Mouse (Mus musculus) midbrain, embryonic 10.5 days (tissue): Measurements from ENCODE around the gene Ahnak. TPM values are rescaled to one million over a fixed set of nuclear protein-coding genes. Genes with fewer than 3 reads are reported as not detected.
A peak's percentile ranks its signal among the peaks of the same experiment; 100 is the strongest.

ENCODE experiments used
- DNase-seq: peaks from one replicate; pipeline ENCODE4 v3.0.0-alpha.2; 2017; ENCODE audit warnings: low spot score
- H3K27ac ChIP-seq: fragments of 300-500 bp; sonication (generic); replicated peaks from 2 replicates; pipeline ENCODE4 v1.5.1; 2016; ENCODE audit warnings: mild to moderate bottlenecking
- H3K27me3 ChIP-seq: fragments of 300-500 bp; sonication (generic); 2 replicates; pipeline ENCODE4 v1.6.1; 2016; ENCODE audit warnings: low read depth, mild to moderate bottlenecking; ENCODE audit not compliant: poor library complexity, severe bottlenecking
- H3K36me3 ChIP-seq: fragments of 300-500 bp; sonication (generic); 2 replicates; pipeline ENCODE4 v1.6.1; 2016; ENCODE audit warnings: mild to moderate bottlenecking, moderate library complexity
- H3K4me1 ChIP-seq: fragments of 300-500 bp; sonication (generic); 2 replicates; pipeline ENCODE4 v1.6.1; 2016
- H3K4me3 ChIP-seq: fragments of 300-500 bp; sonication (generic); 2 replicates; pipeline ENCODE4 v1.5.1; 2016; ENCODE audit warnings: mild to moderate bottlenecking, moderate library complexity
- H3K9me3 ChIP-seq: fragments of 300-500 bp; sonication (generic); replicated peaks from 2 replicates; pipeline ENCODE4 v1.6.1; 2016; ENCODE audit warnings: mild to moderate bottlenecking
- WGBS: fragments of 180-500 bp; shearing (Covaris S2); methylation state at CpG from one replicate; pipeline ENCODE4 v1.1.7; 2016; 5-methylcytosine and 5-hydroxymethylcytosine counted together
- polyA plus RNA-seq: library from polyadenylated mRNA; unstranded; fragments of >200 nt; fragmentation: Nextera tagmentation; extraction: Ambion mirVana; gene quantifications from 2 replicates; pipeline ENCODE4 v1.2.1, GENCODE M21; 2016

Gene Ahnak
- polyA plus RNA-seq, 1 experiment from 2014 or later, result 6.6 TPM

GRCm38 (mm10) chr19:9055703-9056355 is 66.7 kb downstream of the Ahnak start:
- Histone ChIP-seq H3K36me3 (no peaks in the 10 kb centered on the region), H3K9me3 (no peaks in the 10 kb centered on the region), H3K4me3 (no peak overlapping the region), H3K4me1 (0 out of 2 replicates have a peak, but pooled peaks cover 3% of the 10 kb centered on the region), H3K27ac (no peak overlapping the region), H3K27me3 (no peaks in the 10 kb centered on the region)
- 92% methylated on average over 4 of the region's 4 CpGs for WGBS
- no peak for DNase-seq

DNA sequence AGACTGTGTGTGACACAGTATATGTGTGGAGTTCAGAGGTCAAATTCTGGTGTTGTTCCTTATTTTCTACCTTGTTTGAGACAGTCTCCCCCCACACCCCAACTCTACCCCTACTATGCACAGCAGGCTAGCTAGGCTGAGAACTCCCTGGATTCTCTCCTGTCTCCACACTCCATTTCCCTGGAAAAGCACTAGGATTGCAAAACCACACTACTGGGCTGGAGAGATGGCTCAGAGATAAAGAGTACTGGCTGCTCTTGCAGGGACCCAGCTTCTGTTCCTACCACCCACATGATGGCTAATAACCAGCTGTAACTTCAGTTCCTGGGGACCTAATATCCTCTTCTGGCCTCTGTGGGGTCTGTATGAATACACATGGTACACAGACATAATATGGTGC is 68.6 kb downstream of the Ahnak start:
- Histone ChIP-seq H3K4me3 (no peak overlapping the region), H3K4me1 (0 out of 2 replicates have a peak, but pooled peaks cover 6% of the 10 kb centered on the region), H3K36me3 (no peaks in the 10 kb centered on the region), H3K9me3 (no peaks in the 10 kb centered on the region), H3K27ac (no peak overlapping the region), H3K27me3 (no peaks in the 10 kb centered on the region)
- DNase-seq, result no peak

DNA sequence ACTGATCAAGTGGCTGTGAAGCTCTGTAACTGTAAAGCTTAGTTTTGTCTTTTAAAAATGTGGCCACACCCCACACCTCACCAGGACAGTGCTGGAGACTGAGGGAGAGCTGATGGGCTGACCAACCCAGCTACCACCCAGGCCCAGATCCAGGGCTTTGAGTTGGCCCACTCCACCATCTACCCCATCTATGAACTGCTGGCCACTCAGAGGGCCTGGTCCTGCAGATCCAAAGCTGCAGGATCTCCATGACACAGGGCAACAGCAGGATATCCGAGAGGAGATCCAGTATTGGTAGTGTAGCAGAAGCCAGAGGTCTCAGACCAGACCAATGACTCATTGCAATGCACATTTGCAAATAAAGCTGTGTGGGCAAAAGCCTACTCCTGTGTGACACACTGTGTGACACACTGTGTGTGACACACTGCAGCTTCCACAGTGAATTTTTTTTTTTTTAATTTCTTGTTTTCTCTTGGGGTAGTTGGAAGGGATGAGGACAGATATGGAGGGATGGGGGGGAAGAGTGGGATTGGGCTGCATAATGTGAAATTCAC is 69.3 kb downstream of the Ahnak start:
- Histone ChIP-seq H3K4me3 (no peak overlapping the region), H3K9me3 (no peaks in the 10 kb centered on the region), H3K27me3 (no peaks in the 10 kb centered on the region), H3K4me1 (0 out of 2 replicates have a peak, but pooled peaks cover 3% of the 10 kb centered on the region), H3K36me3 (no peaks in the 10 kb centered on the region), H3K27ac (no peak overlapping the region)
- no peak for DNase-seq
- 78% methylated on average over 1 of the region's 1 CpGs for WGBS

DNA sequence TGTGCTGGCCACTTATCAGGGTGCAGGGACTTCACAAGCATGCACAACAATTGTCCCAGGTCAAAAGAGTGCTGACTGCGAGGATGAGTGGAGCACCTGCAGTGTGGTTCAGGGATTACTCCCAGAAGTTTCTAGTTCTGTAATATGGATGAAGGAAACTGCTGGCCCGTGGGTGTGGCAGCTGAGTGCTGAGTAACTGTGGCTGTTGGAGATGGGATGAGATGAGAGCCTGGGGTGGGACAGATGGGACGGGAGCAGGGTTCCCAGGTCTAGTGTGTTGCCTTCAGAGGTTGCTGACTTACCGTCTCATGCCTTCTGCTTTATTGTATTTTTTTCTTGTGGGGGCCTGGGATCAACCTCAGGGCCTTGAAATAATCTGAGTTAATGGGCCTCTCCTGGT is 69.9 kb downstream of the Ahnak start:
- H3K27me3 ChIP-seq, result no peaks in the 10 kb centered on the region
- H3K4me1 ChIP-seq, result 0 out of 2 replicates have a peak, but pooled peaks cover 3% of the 10 kb centered on the region
- H3K4me3 ChIP-seq, result no peak overlapping the region
- WGBS, result 84% methylated on average over 4 of the region's 4 CpGs
- no peak for DNase-seq
- H3K9me3 ChIP-seq, result no peaks in the 10 kb centered on the region
- no peaks in the 10 kb centered on the region for H3K36me3 ChIP-seq
- H3K27ac ChIP-seq, result no peak overlapping the region

GRCm38 (mm10) chr19:9059391-9059790 is 70.3 kb downstream of the Ahnak start:
- no peak for DNase-seq
- Histone ChIP-seq H3K27me3 (no peaks in the 10 kb centered on the region), H3K27ac (no peak overlapping the region), H3K4me1 (0 out of 2 replicates have a peak, but pooled peaks cover 3% of the 10 kb centered on the region), H3K9me3 (no peaks in the 10 kb centered on the region), H3K4me3 (no peak overlapping the region), H3K36me3 (no peaks in the 10 kb centered on the region)
- WGBS, result 90% methylated on average over 7 of the region's 7 CpGs

GRCm38 (mm10) chr19:9060103-9060502 is 71.0 kb downstream of the Ahnak start:
- Histone ChIP-seq H3K36me3 (no peaks in the 10 kb centered on the region), H3K4me1 (0 out of 2 replicates have a peak, but pooled peaks cover 3% of the 10 kb centered on the region), H3K9me3 (no peaks in the 10 kb centered on the region), H3K27me3 (no peaks in the 10 kb centered on the region), H3K27ac (no peak overlapping the region), H3K4me3 (no peak overlapping the region)
- WGBS, result 74% methylated on average over 4 of the region's 4 CpGs
- no peak for DNase-seq

DNA sequence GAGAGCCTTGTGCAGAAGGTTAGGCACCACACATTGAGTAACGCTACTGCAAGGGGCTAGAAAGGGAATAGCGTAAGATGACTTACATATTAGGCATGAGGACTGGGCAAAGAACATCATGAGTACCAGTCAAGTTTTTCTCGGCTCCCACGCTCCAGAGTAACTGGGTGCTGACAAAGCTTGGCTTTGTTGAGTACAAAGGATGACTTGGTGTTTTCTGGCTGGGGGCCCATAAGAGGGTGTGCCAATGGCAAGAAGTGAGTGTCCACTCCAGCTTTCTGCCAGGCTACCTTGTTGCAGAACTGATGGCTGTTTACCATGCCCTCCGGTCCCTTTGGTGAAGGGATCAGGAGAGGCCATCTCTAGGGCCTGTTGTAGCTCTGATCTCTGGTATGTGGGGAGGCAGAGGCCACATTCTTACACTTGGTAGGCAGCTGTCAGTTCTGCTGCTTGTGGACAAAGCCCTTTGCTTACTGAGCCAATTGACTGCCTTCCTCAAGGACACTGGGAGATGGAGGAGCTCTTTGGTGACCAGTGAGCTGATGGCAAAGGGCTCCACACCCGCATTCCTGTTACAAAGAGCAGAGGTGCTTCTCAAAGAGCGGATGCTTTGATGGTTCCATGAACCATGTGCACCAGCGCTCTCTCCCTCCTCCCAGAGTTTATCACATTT is 72.3 kb downstream of the Ahnak start:
- H3K36me3 ChIP-seq, result no peaks in the 10 kb centered on the region
- H3K4me1 ChIP-seq, result peaks cover 11% of the 10 kb centered on the region
- no peak overlapping the region for H3K4me3 ChIP-seq
- H3K27me3 ChIP-seq, result no peaks in the 10 kb centered on the region
- 92% methylated on average over 8 of the region's 8 CpGs for WGBS
- DNase-seq, result no peak
- H3K27ac ChIP-seq, result no peak overlapping the region; the same call in 1 of the 2 replicates
- no peaks in the 10 kb centered on the region for H3K9me3 ChIP-seq

GRCm38 (mm10) chr19:9062822-9063221 is 73.7 kb downstream of the Ahnak start:
- Histone ChIP-seq H3K4me1 (peaks cover 14% of the 10 kb centered on the region), H3K27ac (no peak overlapping the region), H3K4me3 (no peak overlapping the region), H3K36me3 (no peaks in the 10 kb centered on the region), H3K27me3 (no peaks in the 10 kb centered on the region), H3K9me3 (no peaks in the 10 kb centered on the region)
- 88% methylated on average over 2 of the region's 2 CpGs for WGBS
- no peak for DNase-seq

DNA sequence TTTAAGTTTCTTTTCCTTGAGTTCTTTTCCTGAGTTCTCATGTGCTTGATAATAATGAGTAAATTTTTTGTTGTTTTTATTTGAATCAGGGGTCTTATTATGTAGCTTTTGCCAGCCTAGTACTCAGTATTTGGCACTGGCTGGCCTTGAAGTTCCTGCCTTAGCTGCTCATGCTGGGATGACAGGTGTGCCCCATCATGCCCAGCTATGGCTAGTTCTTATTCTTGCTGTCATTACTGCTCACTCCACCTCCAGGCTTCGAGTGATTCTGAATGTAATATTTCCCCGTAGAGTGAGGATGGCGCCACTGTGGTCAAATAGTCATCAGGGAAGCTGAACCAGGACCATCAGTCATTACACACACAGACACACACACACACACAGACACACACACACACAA is 74.7 kb downstream of the Ahnak start:
- Histone ChIP-seq H3K4me1 (peaks cover 14% of the 10 kb centered on the region), H3K36me3 (no peaks in the 10 kb centered on the region), H3K9me3 (no peaks in the 10 kb centered on the region), H3K4me3 (no peak overlapping the region), H3K27ac (no peak overlapping the region), H3K27me3 (no peaks in the 10 kb centered on the region)
- no peak for DNase-seq
- WGBS, result 93% methylated on average over 3 of the region's 3 CpGs

- Histone ChIP-seq H3K4me3 (no peak overlapping the region), H3K27ac (peak overlapping the region; percentile 14; the same call in 1 of the 2 replicates), H3K27me3 (no peaks in the 10 kb centered on the region), H3K4me1 (peaks cover 14% of the 10 kb centered on the region), H3K9me3 (no peaks in the 10 kb centered on the region), H3K36me3 (no peaks in the 10 kb centered on the region)
- WGBS, result 76% methylated on average over 9 of the region's 9 CpGs
- DNase-seq, result peak; percentile 21
These were observed 76.8 kb downstream of the Ahnak start for GRCm38 (mm10) chr19:9065621-9066561.

DNA sequence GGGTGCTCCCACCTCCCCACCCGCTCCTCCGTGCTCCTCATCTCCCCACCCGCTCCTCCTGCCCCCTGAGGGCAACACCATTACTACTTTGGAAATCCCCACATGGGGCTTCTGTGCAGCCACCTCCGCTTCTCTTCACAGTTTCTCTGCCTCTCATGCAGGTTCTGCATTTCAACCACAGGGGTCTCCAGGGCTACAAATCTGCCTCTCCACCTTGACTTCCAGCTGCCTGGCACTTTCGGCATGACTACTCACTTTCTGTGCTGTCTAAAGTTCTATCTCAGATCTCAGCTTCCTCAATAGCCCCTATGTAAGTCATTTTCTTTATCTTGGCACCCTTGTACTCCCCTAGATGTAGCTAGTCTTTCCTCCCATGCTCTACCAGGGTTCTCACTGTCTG is 78.2 kb downstream of the Ahnak start:
- Histone ChIP-seq H3K4me1 (peaks cover 21% of the 10 kb centered on the region), H3K9me3 (no peaks in the 10 kb centered on the region), H3K36me3 (no peaks in the 10 kb centered on the region), H3K27me3 (no peaks in the 10 kb centered on the region), H3K4me3 (no peak overlapping the region), H3K27ac (no peak overlapping the region)
- no peak for DNase-seq
- WGBS, result 85% methylated on average over 5 of the region's 5 CpGs

- H3K4me1 ChIP-seq, result peaks cover 21% of the 10 kb centered on the region
- DNase-seq, result no peak
- WGBS, result 84% methylated on average over 8 of the region's 8 CpGs
- H3K4me3 ChIP-seq, result no peak overlapping the region
- no peaks in the 10 kb centered on the region for H3K27me3 ChIP-seq
- H3K9me3 ChIP-seq, result no peaks in the 10 kb centered on the region
- H3K36me3 ChIP-seq, result no peaks in the 10 kb centered on the region
- no peak overlapping the region for H3K27ac ChIP-seq
These were observed 80.7 kb downstream of the Ahnak start for GRCm38 (mm10) chr19:9069687-9070307.
